Mouse (Mus musculus): ENCODE measurements around the gene Ddx31.

- TF ChIP-seq CTCF (IDR thresholded peaks at IDR 0.05; ENCODE audit: insufficient read depth, low read depth, low read length) (no peak), POLR2A (IDR thresholded peaks at IDR 0.05; ENCODE audit: insufficient read depth, low read depth, low read length) (no peak)
Observed at GRCm38 (mm10) chr2:28818866-28819265, 21.3 kb upstream of the Ddx31 start.
